Mouse (Mus musculus) gastrocnemius, postnatal 14 days (tissue): ENCODE data around the gene Slc25a40. TPM values are rescaled to one million over a fixed set of nuclear protein-coding genes. Genes with fewer than 3 reads are reported as not detected.

Experiments
- DNase-seq: peaks from one replicate; pipeline ENCODE4 v3.0.0; 2021; ENCODE audit warnings: mixed read lengths
- intact Hi-C: fragments of 180-260 bp; cut with DNase I; formaldehyde crosslinking; loops from one replicate; pipeline ENCODE4 v1.15.1; 2025; ENCODE audit warnings: low total_unique reads
- long read RNA-seq, 2 experiments: library from polyadenylated mRNA; stranded (forward); transcript quantifications; one replicate each; pipeline ENCODE4 v2.0.0; 2021
- total RNA-seq, 2 experiments: library from RNA; stranded (reverse); gene quantifications; 2 replicates each; pipeline ENCODE4 v1.2.3; 2021

Slc25a40 gene
- 1 to 10 TPM; 3.5 to 3.9 TPM for total RNA-seq
- long read RNA-seq, experiment 1, partial matches to known transcripts: 0 of 3 reads
- long read RNA-seq, experiment 1, other reads (novel, unspliced or antisense): 1 of 3 reads
- long read RNA-seq, experiment 2, partial matches to known transcripts: 0 of 3 reads
- long read RNA-seq, experiment 2, other reads (novel, unspliced or antisense): 0 of 3 reads

- peak; percentile 92 for DNase-seq
- intact Hi-C loops: no loop called here
These were observed at the start of gene Slc25a40, which contains the start of gene Dbf4 for GRCm38 (mm10) chr5:8422157-8422931. TSS of gene Slc25a40 (plus strand) at chr5:8422850. TSS of gene Dbf4 (minus strand) at chr5:8422716.

GRCm38 (mm10) chr5:8373415-8373814, 49.2 kb upstream of the Slc25a40 start:
- intact Hi-C loops: no loop called here

GRCm38 (mm10) chr5:8374297-8374906, 48.2 kb upstream of the Slc25a40 start:
- no peak for DNase-seq
- intact Hi-C loops: no loop called here

More at GRCm38 (mm10) chr5:8373415-8373814, 49.2 kb upstream of the Slc25a40 start:
- DNase-seq: no peak

GRCm38 (mm10) chr5:8393891-8394583, 28.6 kb upstream of the Slc25a40 start:
- DNase-seq: no peak
- intact Hi-C loops: no loop called here

GRCm38 (mm10) chr5:8397587-8398249, 24.9 kb upstream of the Slc25a40 start:
- intact Hi-C loops: no loop called here
- no peak for DNase-seq

GRCm38 (mm10) chr5:8408746-8409145, 13.9 kb upstream of the Slc25a40 start:
- no peak for DNase-seq
- intact Hi-C loops: no loop called here

- intact Hi-C loops: no loop called here
- no peak for DNase-seq
These were observed 5.8 kb upstream of the Slc25a40 start for GRCm38 (mm10) chr5:8416683-8417413.

- intact Hi-C loops: no loop called here
- no peak for DNase-seq
These were observed 5.2 kb upstream of the Slc25a40 start for GRCm38 (mm10) chr5:8417443-8417842.

GRCm38 (mm10) chr5:8421424-8421823, 1.2 kb upstream of the Slc25a40 start:
- intact Hi-C loops: no loop called here

GRCm38 (mm10) chr5:8422932-8423928, 580 bp downstream of the Slc25a40 start:
- intact Hi-C loops: no loop called here
- no peak for DNase-seq

More at GRCm38 (mm10) chr5:8421424-8421823, 1.2 kb upstream of the Slc25a40 start:
- no peak for DNase-seq

- intact Hi-C loops: no loop called here
- no peak for DNase-seq
These were observed 1.5 kb downstream of the Slc25a40 start for GRCm38 (mm10) chr5:8424116-8424515.

- no peak for DNase-seq
- intact Hi-C loops: no loop called here
These were observed 3.2 kb downstream of the Slc25a40 start for GRCm38 (mm10) chr5:8425899-8426298.

- no peak for DNase-seq
- intact Hi-C loops: no loop called here
These were observed 15.0 kb downstream of the Slc25a40 start for GRCm38 (mm10) chr5:8437481-8438156.

GRCm38 (mm10) chr5:8439095-8439494, 16.4 kb downstream of the Slc25a40 start:
- DNase-seq: no peak
- intact Hi-C loops: no loop called here

- intact Hi-C loops: no loop called here
- no peak for DNase-seq
These were observed 32.9 kb downstream of the Slc25a40 start for GRCm38 (mm10) chr5:8455565-8455964.

GRCm38 (mm10) chr5:8456561-8456960, 33.9 kb downstream of the Slc25a40 start:
- no peak for DNase-seq
- intact Hi-C loops: no loop called here
